Mouse (Mus musculus) forebrain, embryonic 11.5 days (tissue): ENCODE results near the gene L3mbtl3. TPM values are rescaled to one million over a fixed set of nuclear protein-coding genes. Genes with fewer than 3 reads are reported as not detected.

Source experiments
- microRNA-seq: library from miRNA; unstranded; fragments of <30 nt; microRNA quantifications from one replicate; pipeline ENCODE4, GENCODE M21; 2016; ENCODE audit not compliant: insufficient number of aligned reads
- polyA plus RNA-seq: library from polyadenylated mRNA; unstranded; fragments of >200 nt; fragmentation: Nextera tagmentation; extraction: Ambion mirVana; gene quantifications from 2 replicates; pipeline ENCODE4 v1.2.1, GENCODE M21; 2014

L3mbtl3 gene
- polyA plus RNA-seq, 1 experiment from 2014 or later, result 23.2 TPM

Small RNA genes within 50 kb of the gene (microRNA-seq; reads per million reads assigned to microRNA genes)
- gene Gm27754, result not detected

Other genes with a start within 250 kb of the L3mbtl3 start
- gene Samd3, start 146.3 kb downstream of the L3mbtl3 start, polyA plus RNA-seq, result 22.1 and 22.5 TPM in 2 replicates